Mouse (Mus musculus): Measurements from ENCODE around the gene Gm20388. TPM values are rescaled to one million over a fixed set of nuclear protein-coding genes. Genes with fewer than 3 reads are reported as not detected.

Gene Gm20388
- total and polyA plus RNA-seq, 2 experiments from 2014 or later, result 17.3 TPM; not detected in 1

GRCm38 (mm10) chr8:120569123-120569522 is 658.5 kb downstream of the Gm20388 start:
- Histone ChIP-seq H3K36me3 (replicated peaks; ENCODE audit: control insufficient read depth, insufficient read depth, low read length) (peaks cover 79% of the 10 kb centered on the region), H3K27me3 (ENCODE audit: control insufficient read depth, insufficient read depth, low read length) (no peaks in the 10 kb centered on the region), H3K4me2 (ENCODE audit: low read depth, low read length) (no peak overlapping the region), H3K4me3 (ENCODE audit: low read depth, low read length) (no peak overlapping the region), H3K4me1 (ENCODE audit: control insufficient read depth, insufficient read depth) (0 out of 2 replicates have a peak, but pooled peaks cover 4% of the 10 kb centered on the region), H3K27ac (ENCODE audit: low read depth) (no peak overlapping the region), H3K9ac (replicated peaks; ENCODE audit: low read depth, low read length) (no peak overlapping the region), H3K9me3 (replicated peaks; ENCODE audit: control insufficient read depth, low read length) (no peaks in the 10 kb centered on the region)
- ATAC-seq (ENCODE audit: insufficient read depth, low read depth), result no peak
- TF ChIP-seq CTCF (IDR thresholded peaks at IDR 0.05; ENCODE audit: low read depth) (no peak), EP300 (IDR thresholded peaks at IDR 0.05; ENCODE audit: low read depth) (no peak)
- no peak for DNase-seq (ENCODE audit: low spot score)
- WGBS, result 92% methylated on average over 17 of the region's 17 CpGs

- Histone ChIP-seq H3K9me3 (replicated peaks; ENCODE audit: control insufficient read depth, low read length) (no peaks in the 10 kb centered on the region), H3K4me3 (ENCODE audit: low read depth, low read length) (no peak overlapping the region), H3K36me3 (replicated peaks; ENCODE audit: control insufficient read depth, insufficient read depth, low read length) (peaks cover 89% of the 10 kb centered on the region), H3K4me1 (ENCODE audit: control insufficient read depth, insufficient read depth) (0 out of 2 replicates have a peak, but pooled peaks cover 3% of the 10 kb centered on the region), H3K27me3 (ENCODE audit: control insufficient read depth, insufficient read depth, low read length) (no peaks in the 10 kb centered on the region), H3K27ac (ENCODE audit: low read depth) (no peak overlapping the region), H3K9ac (replicated peaks; ENCODE audit: low read depth, low read length) (no peak overlapping the region), H3K4me2 (ENCODE audit: low read depth, low read length) (no peak overlapping the region)
- 44% methylated on average over 13 of the region's 13 CpGs for whole genome bisulfite sequencing
- TF ChIP-seq EP300 (IDR thresholded peaks at IDR 0.05; ENCODE audit: low read depth) (no peak), CTCF (IDR thresholded peaks at IDR 0.05; ENCODE audit: low read depth) (peak; percentile 89)
- peak; percentile 77 for DNase-seq (ENCODE audit: low spot score)
- ATAC-seq (ENCODE audit: insufficient read depth, low read depth), result 0 out of 2 replicates have a peak, but pooled peaks have one; percentile 34
Observed at GRCm38 (mm10) chr8:120569939-120570715, 659.5 kb downstream of the Gm20388 start.

- peaks cover 93% of the 10 kb centered on the region for H3K36me3 ChIP-seq (replicated peaks; ENCODE audit: control insufficient read depth, insufficient read depth, low read length)
Observed at GRCm38 (mm10) chr8:120571561-120571960, 660.9 kb downstream of the Gm20388 start.

GRCm38 (mm10) chr8:120572534-120572933 is 661.9 kb downstream of the Gm20388 start:
- no peak overlapping the region for H3K27ac ChIP-seq (ENCODE audit: low read depth)
- H3K4me2 ChIP-seq (ENCODE audit: low read depth, low read length), result no peak overlapping the region
- no peaks in the 10 kb centered on the region for H3K9me3 ChIP-seq (replicated peaks; ENCODE audit: control insufficient read depth, low read length)
- no peak for TF ChIP-seq CTCF (IDR thresholded peaks at IDR 0.05; ENCODE audit: low read depth)
- no peak for TF ChIP-seq EP300 (IDR thresholded peaks at IDR 0.05; ENCODE audit: low read depth)
- DNase-seq (ENCODE audit: low spot score), result no peak
- WGBS, result 85% methylated on average over 21 of the region's 21 CpGs
- H3K36me3 ChIP-seq (replicated peaks; ENCODE audit: control insufficient read depth, insufficient read depth, low read length), result peaks cover 93% of the 10 kb centered on the region
- H3K4me1 ChIP-seq (ENCODE audit: control insufficient read depth, insufficient read depth), result no peaks in the 10 kb centered on the region
- ATAC-seq (ENCODE audit: insufficient read depth, low read depth), result no peak
- no peak overlapping the region for H3K9ac ChIP-seq (replicated peaks; ENCODE audit: low read depth, low read length)
- H3K4me3 ChIP-seq (ENCODE audit: low read depth, low read length), result no peak overlapping the region
- H3K27me3 ChIP-seq (ENCODE audit: control insufficient read depth, insufficient read depth, low read length), result no peaks in the 10 kb centered on the region

More at GRCm38 (mm10) chr8:120571561-120571960, 660.9 kb downstream of the Gm20388 start:
- 83% methylated on average over 8 of the region's 8 CpGs for WGBS
- no peaks in the 10 kb centered on the region for H3K4me1 ChIP-seq (ENCODE audit: control insufficient read depth, insufficient read depth)
- DNase-seq (ENCODE audit: low spot score) (no peak), ATAC-seq (ENCODE audit: insufficient read depth, low read depth) (no peak)
- no peak overlapping the region for H3K4me2 ChIP-seq (ENCODE audit: low read depth, low read length)
- H3K27ac ChIP-seq (ENCODE audit: low read depth), result no peak overlapping the region
- H3K27me3 ChIP-seq (ENCODE audit: control insufficient read depth, insufficient read depth, low read length), result no peaks in the 10 kb centered on the region
- no peak for TF ChIP-seq CTCF (IDR thresholded peaks at IDR 0.05; ENCODE audit: low read depth)
- TF ChIP-seq EP300 (IDR thresholded peaks at IDR 0.05; ENCODE audit: low read depth), result no peak
- no peak overlapping the region for H3K9ac ChIP-seq (replicated peaks; ENCODE audit: low read depth, low read length)
- no peaks in the 10 kb centered on the region for H3K9me3 ChIP-seq (replicated peaks; ENCODE audit: control insufficient read depth, low read length)
- no peak overlapping the region for H3K4me3 ChIP-seq (ENCODE audit: low read depth, low read length)

- H3K9ac ChIP-seq (replicated peaks; ENCODE audit: low read depth, low read length), result no peak overlapping the region
- H3K36me3 ChIP-seq (replicated peaks; ENCODE audit: control insufficient read depth, insufficient read depth, low read length), result peaks cover 93% of the 10 kb centered on the region
- no peak overlapping the region for H3K4me3 ChIP-seq (ENCODE audit: low read depth, low read length)
- DNase-seq (ENCODE audit: low spot score), result no peak
- H3K4me1 ChIP-seq (ENCODE audit: control insufficient read depth, insufficient read depth), result no peaks in the 10 kb centered on the region
- 87% methylated on average over 11 of the region's 11 CpGs for WGBS
- H3K9me3 ChIP-seq (replicated peaks; ENCODE audit: control insufficient read depth, low read length), result no peaks in the 10 kb centered on the region
- H3K4me2 ChIP-seq (ENCODE audit: low read depth, low read length), result no peak overlapping the region
- no peak overlapping the region for H3K27ac ChIP-seq (ENCODE audit: low read depth)
- no peaks in the 10 kb centered on the region for H3K27me3 ChIP-seq (ENCODE audit: control insufficient read depth, insufficient read depth, low read length)
- TF ChIP-seq EP300 (IDR thresholded peaks at IDR 0.05; ENCODE audit: low read depth) (no peak), CTCF (IDR thresholded peaks at IDR 0.05; ENCODE audit: low read depth) (no peak)
- ATAC-seq (ENCODE audit: insufficient read depth, low read depth), result no peak
Observed at GRCm38 (mm10) chr8:120573866-120574265, 663.2 kb downstream of the Gm20388 start.
